Mouse (Mus musculus): Measurements from ENCODE around the gene Nfatc3. TPM values are rescaled to one million over a fixed set of nuclear protein-coding genes. Genes with fewer than 3 reads are reported as not detected.

Gene Nfatc3
- polyA plus RNA-seq, 1 experiment from 2014 or later, result 7.8 TPM

DNA sequence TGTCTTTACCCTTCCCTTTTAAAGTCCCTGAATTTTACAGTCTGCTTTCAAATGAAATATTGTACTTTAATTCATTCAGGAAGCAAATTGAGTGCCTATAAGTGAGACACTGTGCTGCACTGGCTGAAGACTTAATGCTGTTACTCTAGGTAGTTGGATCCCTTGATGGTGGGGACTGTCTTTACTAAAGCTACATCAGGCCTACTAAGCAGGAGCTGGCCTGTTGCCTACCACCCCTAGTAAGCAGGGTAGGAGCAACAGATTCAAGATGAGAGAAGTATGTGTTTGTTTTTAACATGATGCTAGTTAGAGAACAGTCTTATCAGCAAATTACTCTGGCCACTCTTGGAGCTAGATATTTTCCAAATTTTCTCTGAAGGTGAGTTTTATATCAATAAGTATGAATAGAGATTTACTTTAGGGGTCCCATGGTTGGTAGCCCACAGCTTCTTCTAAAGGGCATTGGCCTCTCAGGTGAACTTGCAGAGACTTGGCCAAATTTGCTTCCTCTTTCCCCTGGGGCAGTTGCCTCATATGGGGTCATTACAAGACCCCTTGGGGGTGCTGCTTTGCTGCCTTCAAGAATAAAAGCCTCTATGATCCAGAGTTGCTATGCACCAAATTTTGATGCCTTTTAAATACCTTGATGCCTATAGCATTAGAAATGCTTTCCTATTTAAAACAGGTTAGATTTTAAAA is 70.7 kb downstream of the Nfatc3 start:
- ATAC-seq (ENCODE audit: insufficient read depth, low FRiP score, low read depth), result no peak
- Histone ChIP-seq H3K27ac (no peak overlapping the region), H3K9me3 (no peaks in the 10 kb centered on the region), H3K4me2 (no peak overlapping the region), H3K4me3 (replicated peaks) (no peak overlapping the region), H3K36me3 (peaks cover 25% of the 10 kb centered on the region), H3K9ac (no peak overlapping the region), H3K4me1 (0 out of 2 replicates have a peak, but pooled peaks cover 9% of the 10 kb centered on the region), H3K27me3 (replicated peaks) (0 out of 2 replicates have a peak, but pooled peaks cover under 1% of the 10 kb centered on the region)

DNA sequence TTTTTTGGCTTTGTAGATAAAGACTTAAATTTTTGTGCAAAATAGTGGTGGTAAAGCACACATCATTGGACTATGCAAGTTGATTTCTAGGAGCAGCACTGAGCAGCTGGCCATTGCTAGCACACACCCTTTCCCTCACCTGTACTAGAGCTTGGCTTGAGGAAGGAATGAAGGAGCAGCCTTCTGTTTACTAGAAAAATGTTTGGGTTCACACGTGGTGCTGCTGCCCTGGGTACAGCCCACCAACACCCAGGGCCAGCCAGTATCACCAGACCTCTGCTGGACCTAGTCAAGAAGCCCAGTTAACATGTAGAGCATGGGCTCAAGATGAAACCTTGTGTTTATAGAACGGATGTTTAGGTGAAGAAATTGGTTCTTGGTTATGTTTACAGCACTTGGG is 71.4 kb downstream of the Nfatc3 start:
- no peak overlapping the region for H3K4me2 ChIP-seq
- H3K27me3 ChIP-seq (replicated peaks), result 0 out of 2 replicates have a peak, but pooled peaks cover 7% of the 10 kb centered on the region
- no peak overlapping the region for H3K27ac ChIP-seq
- no peak overlapping the region for H3K4me3 ChIP-seq (replicated peaks)
- no peaks in the 10 kb centered on the region for H3K9me3 ChIP-seq
- H3K9ac ChIP-seq, result no peak overlapping the region
- H3K4me1 ChIP-seq, result 0 out of 2 replicates have a peak, but pooled peaks cover 9% of the 10 kb centered on the region
- ATAC-seq (ENCODE audit: insufficient read depth, low FRiP score, low read depth), result no peak
- 73% methylated on average over 2 of the region's 2 CpGs for WGBS
- peaks cover 25% of the 10 kb centered on the region for H3K36me3 ChIP-seq

DNA sequence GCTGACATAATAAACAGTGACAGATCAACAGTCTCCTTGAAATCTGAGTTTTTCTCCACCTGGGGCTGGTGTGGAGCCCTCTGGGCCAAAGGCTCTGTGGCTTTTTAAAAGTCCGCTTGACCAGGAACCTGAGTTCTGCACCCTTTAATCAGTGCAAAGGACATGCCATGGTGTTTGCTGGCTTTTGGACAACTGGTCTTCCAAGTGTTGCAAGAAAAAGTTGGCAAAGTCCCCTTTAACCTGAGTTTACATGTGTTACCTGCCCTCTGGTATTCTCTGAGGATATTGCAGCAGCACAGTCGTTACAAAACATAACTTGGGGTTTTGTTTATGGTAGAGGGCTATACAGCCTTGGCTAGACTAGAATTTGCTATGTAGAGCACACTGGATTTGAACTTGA is 71.9 kb downstream of the Nfatc3 start:
- H3K4me2 ChIP-seq, result no peak overlapping the region
- no peak overlapping the region for H3K9ac ChIP-seq
- H3K27me3 ChIP-seq (replicated peaks), result 0 out of 2 replicates have a peak, but pooled peaks cover 12% of the 10 kb centered on the region
- H3K4me1 ChIP-seq, result 0 out of 2 replicates have a peak, but pooled peaks cover 9% of the 10 kb centered on the region
- peaks cover 25% of the 10 kb centered on the region for H3K36me3 ChIP-seq
- H3K27ac ChIP-seq, result no peak overlapping the region
- H3K9me3 ChIP-seq, result no peaks in the 10 kb centered on the region
- ATAC-seq (ENCODE audit: insufficient read depth, low FRiP score, low read depth), result no peak
- WGBS, result 76% methylated on average over 2 of the region's 2 CpGs
- H3K4me3 ChIP-seq (replicated peaks), result no peak overlapping the region

DNA sequence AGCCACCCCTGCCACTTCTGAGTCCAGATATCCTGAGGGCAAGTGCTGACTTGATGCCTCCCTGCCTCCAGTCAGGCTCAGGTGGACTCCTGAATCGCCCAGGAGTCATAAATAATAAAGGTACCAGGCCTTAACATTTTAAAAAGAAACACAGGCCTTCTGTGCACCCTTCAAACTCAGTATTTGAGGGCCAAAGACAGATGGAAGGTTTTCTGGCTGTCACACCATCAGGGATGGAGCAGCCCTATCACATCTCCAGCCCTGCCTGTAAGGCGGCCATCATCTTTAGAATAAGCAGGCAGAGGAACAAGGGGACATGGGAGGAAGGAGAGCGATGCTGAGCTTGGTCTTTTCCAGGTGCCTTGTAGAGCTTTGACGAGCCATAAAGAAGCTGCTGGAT is 72.4 kb downstream of the Nfatc3 start:
- no peak overlapping the region for H3K4me3 ChIP-seq (replicated peaks)
- ATAC-seq (ENCODE audit: insufficient read depth, low FRiP score, low read depth), result no peak
- H3K36me3 ChIP-seq, result peaks cover 25% of the 10 kb centered on the region
- no peak overlapping the region for H3K4me2 ChIP-seq
- no peaks in the 10 kb centered on the region for H3K9me3 ChIP-seq
- WGBS, result 87% methylated on average over 4 of the region's 4 CpGs
- H3K4me1 ChIP-seq, result 0 out of 2 replicates have a peak, but pooled peaks cover 9% of the 10 kb centered on the region
- no peak overlapping the region for H3K27ac ChIP-seq
- H3K9ac ChIP-seq, result no peak overlapping the region
- peaks cover 16% of the 10 kb centered on the region; the same call in 1 of the 2 replicates for H3K27me3 ChIP-seq (replicated peaks)

DNA sequence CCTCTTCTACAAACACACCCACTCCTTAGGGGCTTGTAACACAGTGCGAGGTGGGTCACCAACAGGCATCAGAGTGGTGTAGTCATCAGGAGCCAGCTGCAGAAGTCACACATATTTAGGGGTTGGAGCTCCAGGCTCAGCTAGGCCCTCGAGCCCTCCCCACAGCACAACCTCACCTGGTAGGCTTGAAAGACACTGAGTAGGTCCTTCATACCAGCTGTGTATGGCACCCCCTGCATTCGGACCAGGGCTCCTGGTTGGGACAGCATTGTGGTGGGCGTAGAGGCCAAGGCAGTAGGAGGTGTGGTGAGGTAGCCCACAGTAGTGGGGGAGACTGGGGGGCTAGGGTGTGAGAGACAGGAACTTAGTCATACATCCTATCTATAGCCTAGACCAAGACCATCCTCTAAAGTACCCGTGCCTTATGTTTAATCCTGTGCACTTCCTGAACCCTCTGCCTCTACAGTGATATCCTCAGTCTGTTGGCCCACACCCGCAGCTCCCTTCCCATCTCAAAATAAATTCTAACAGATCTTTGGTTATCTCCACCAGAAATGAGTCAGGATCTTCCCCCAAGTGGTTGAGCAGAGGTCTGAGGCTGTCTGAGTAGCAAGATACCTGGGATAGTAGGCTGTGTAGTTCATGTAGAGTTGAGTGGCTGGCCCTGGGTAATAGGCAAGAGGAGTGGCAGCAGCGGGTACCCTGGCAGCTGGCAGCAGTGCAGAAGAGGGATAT is 73.0 kb downstream of the Nfatc3 start:
- H3K36me3 ChIP-seq, result peaks cover 25% of the 10 kb centered on the region

DNA sequence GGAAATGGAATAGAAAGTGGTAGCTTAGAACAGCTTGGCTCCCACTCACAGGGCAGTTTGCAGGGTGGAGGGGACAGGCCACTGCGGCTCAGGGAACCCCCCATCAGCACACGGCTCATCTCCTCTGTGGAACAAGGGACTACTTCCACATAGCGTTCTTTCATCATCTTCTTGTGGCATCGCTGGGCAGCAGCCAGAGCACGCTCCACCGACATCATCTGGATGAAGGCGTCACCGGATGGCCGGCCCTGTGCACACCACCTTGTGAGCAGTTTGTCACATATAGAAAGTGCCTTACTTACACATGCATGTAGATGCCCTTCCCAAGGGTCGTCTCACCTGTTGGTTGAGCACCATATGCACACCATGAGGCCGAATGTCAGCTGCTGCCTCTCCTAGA is 73.7 kb downstream of the Nfatc3 start:
- Histone ChIP-seq H3K36me3 (peaks cover 25% of the 10 kb centered on the region), H3K4me3 (replicated peaks) (no peak overlapping the region), H3K27me3 (replicated peaks) (peaks cover 25% of the 10 kb centered on the region), H3K27ac (no peak overlapping the region), H3K4me2 (no peak overlapping the region), H3K9ac (no peak overlapping the region), H3K4me1 (peaks cover 19% of the 10 kb centered on the region), H3K9me3 (no peaks in the 10 kb centered on the region)
- no peak for ATAC-seq (ENCODE audit: insufficient read depth, low FRiP score, low read depth)
- 91% methylated on average over 11 of the region's 11 CpGs for WGBS

More for the DNA sequence above, 73.0 kb downstream of the Nfatc3 start:
- ATAC-seq (ENCODE audit: insufficient read depth, low FRiP score, low read depth), result no peak
- H3K27me3 ChIP-seq (replicated peaks), result peaks cover 19% of the 10 kb centered on the region; the same call in 1 of the 2 replicates
- H3K27ac ChIP-seq, result no peak overlapping the region
- 81% methylated on average over 7 of the region's 7 CpGs for WGBS
- H3K4me1 ChIP-seq, result 0 out of 2 replicates have a peak, but pooled peaks cover 12% of the 10 kb centered on the region
- no peak overlapping the region for H3K4me3 ChIP-seq (replicated peaks)
- no peaks in the 10 kb centered on the region for H3K9me3 ChIP-seq
- no peak overlapping the region for H3K4me2 ChIP-seq
- no peak overlapping the region for H3K9ac ChIP-seq

DNA sequence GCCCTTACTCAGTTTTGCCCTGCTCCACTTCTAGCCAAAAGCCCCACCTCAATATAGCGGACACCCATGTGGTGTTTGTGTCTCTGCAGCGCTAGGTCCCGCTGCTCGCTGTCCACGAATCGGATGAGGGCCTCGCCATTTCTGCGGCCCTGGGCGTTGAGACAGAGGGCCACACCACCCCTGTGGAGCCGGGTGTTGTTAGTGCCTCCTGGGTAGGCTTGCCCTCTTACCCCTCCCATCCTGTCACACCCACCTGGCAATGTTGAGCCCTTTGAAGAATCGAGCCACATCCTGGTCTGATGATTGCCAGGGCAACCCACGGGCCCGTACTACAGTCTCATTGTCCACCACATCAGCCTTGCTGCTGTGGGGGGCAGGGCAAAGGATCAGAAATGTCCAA is 74.9 kb downstream of the Nfatc3 start:
- 65% methylated on average over 13 of the region's 13 CpGs for WGBS
- peaks cover 30% of the 10 kb centered on the region for H3K27me3 ChIP-seq (replicated peaks)
- peak overlapping the region; percentile 86 for H3K4me2 ChIP-seq
- peaks cover 23% of the 10 kb centered on the region for H3K4me1 ChIP-seq
- no peak overlapping the region for H3K9ac ChIP-seq
- peak overlapping the region; percentile 82; the same call in 1 of the 2 replicates for H3K27ac ChIP-seq
- peak overlapping the region; percentile 47; the same call in 1 of the 2 replicates for H3K4me3 ChIP-seq (replicated peaks)
- no peak for ATAC-seq (ENCODE audit: insufficient read depth, low FRiP score, low read depth)
- H3K9me3 ChIP-seq, result no peaks in the 10 kb centered on the region
- H3K36me3 ChIP-seq, result peaks cover 25% of the 10 kb centered on the region

DNA sequence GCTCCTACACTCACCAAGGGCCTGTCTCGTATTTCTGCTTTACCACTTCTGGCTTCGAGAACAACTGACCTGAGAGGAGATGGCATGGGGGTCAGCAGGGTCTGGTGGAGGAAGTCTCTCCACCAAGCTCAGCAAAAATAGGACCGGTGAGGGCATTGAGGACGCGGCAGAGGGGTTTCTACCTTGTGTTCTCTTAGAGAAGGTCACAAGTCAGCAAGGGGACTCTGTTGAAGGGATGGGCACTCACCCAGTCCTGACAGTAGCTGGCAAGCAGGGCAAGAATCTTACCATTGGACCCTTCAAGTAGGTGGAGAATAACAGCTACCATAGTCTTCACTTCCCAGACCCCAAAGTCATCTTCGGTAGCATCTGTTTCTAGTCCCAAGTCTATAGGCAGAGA is 75.3 kb downstream of the Nfatc3 start:
- Histone ChIP-seq H3K27me3 (replicated peaks) (peaks cover 30% of the 10 kb centered on the region), H3K4me3 (replicated peaks) (peak overlapping the region; percentile 47), H3K27ac (peak overlapping the region; percentile 82)

DNA sequence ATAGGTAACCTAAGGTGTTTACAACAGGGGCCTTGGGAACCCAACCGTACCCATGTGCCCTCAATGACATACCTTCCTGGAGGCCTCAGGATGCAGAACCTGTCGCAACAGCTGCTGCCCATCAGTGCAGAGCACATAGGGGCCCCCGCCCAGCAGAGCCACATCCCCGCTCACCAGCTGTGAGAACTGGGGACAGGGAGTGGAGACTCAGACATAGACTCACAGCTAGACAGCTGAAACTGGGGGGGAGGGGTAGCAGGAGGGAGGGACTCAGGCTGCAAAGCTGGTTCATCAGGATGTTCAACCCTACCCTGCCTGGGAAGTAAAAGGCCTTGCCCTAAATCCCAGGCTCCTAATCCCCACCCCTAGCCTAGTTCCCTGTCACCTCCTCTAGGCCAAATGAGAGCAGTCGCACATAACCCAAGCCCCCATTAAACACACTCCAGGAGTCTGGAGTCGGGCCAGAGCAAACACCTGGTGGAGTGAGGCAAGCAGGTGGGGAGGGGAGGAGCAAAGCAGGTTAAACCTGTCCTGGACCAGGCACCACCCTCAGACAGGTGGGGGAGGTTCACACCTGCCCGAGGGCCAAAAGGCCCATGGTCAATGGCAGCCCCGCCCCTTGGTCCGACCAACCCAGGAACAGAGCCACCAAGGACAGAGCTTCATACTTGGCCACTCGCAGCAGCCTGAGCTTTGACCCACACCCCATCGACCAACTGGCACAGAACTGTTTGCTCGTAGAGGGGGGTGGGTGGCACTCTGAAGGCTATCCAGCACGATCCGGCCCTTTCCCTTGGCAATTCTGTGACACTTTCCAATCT is 76.3 kb downstream of the Nfatc3 start:
- peaks cover 23% of the 10 kb centered on the region for H3K4me1 ChIP-seq
- H3K4me3 ChIP-seq (replicated peaks), result peak overlapping the region; percentile 47
- H3K27me3 ChIP-seq (replicated peaks), result peaks cover 30% of the 10 kb centered on the region
- peak overlapping the region; percentile 88 for H3K27ac ChIP-seq
- no peaks in the 10 kb centered on the region for H3K9me3 ChIP-seq
- H3K4me2 ChIP-seq, result peak overlapping the region; percentile 86
- H3K36me3 ChIP-seq, result peaks cover 17% of the 10 kb centered on the region
- peak; percentile 84 for ATAC-seq (ENCODE audit: insufficient read depth, low FRiP score, low read depth)
- no peak overlapping the region for H3K9ac ChIP-seq
- 20% methylated on average over 14 of the region's 14 CpGs for WGBS

More for the DNA sequence above, 75.3 kb downstream of the Nfatc3 start:
- ATAC-seq (ENCODE audit: insufficient read depth, low FRiP score, low read depth), result no peak
- 64% methylated on average over 6 of the region's 6 CpGs for whole genome bisulfite sequencing
- peaks cover 23% of the 10 kb centered on the region for H3K36me3 ChIP-seq
- no peak overlapping the region for H3K9ac ChIP-seq
- H3K4me1 ChIP-seq, result peaks cover 23% of the 10 kb centered on the region
- peak overlapping the region; percentile 86 for H3K4me2 ChIP-seq
- H3K9me3 ChIP-seq, result no peaks in the 10 kb centered on the region

DNA sequence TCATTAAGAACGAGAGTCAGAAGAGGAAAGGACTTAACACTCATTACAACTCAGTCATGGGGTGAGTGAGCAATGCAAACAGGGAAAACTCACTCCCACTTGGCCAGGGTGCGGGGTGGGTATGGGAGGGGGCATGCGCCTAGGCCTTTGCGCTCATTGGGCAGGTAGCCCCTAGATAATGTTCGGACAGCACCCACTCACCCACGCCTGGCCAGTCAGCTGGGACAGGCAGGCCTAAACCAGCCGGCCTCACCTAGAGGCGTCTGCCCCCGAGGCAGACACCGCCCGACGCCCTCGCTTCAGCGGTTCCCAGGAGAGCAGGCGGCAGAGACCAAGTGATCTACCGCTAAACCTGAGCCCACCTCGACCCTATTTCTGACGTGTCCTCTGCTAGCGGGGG is 77.0 kb downstream of the Nfatc3 start:
- peak overlapping the region; percentile 22; the same call in 1 of the 2 replicates for H3K9ac ChIP-seq
- peaks cover 30% of the 10 kb centered on the region for H3K27me3 ChIP-seq (replicated peaks)
- peak overlapping the region; percentile 88 for H3K27ac ChIP-seq
- H3K4me2 ChIP-seq, result peak overlapping the region; percentile 86
- H3K36me3 ChIP-seq, result peaks cover 12% of the 10 kb centered on the region
- H3K4me3 ChIP-seq (replicated peaks), result peak overlapping the region; percentile 47
- 0 out of 2 replicates have a peak, but pooled peaks have one; percentile 2 for ATAC-seq (ENCODE audit: insufficient read depth, low FRiP score, low read depth)
- H3K9me3 ChIP-seq, result no peaks in the 10 kb centered on the region
- H3K4me1 ChIP-seq, result peaks cover 23% of the 10 kb centered on the region
- 7% methylated on average over 19 of the region's 19 CpGs for WGBS

All from stomach, embryonic 15.5 days (tissue).